Mouse (Mus musculus) liver, embryonic 14.5 days (tissue): ENCODE data around the gene Dhx29. TPM values are rescaled to one million over a fixed set of nuclear protein-coding genes. Genes with fewer than 3 reads are reported as not detected.

Source experiments
- polyA plus RNA-seq, 2 experiments: library from polyadenylated mRNA; depleted of rRNA in 1 of 2; stranded (reverse) in 1 of 2; unstranded in 1 of 2; fragments of >200 nt; fragmentation: Nextera tagmentation in 1 of 2; extraction: Ambion mirVana in 1 of 2; gene quantifications; 2 replicates each; pipeline versions ENCODE4 v1.2.1 to v1.2.3; 2012 to 2014

Gene Dhx29
- polyA plus RNA-seq, 2 experiments = 3.9 to 6.6 TPM

Other genes starting within 250 kb of the Dhx29 start
- gene Plpp1, start 126.7 kb upstream of the Dhx29 start, polyA plus RNA-seq (2012; rRNA removed) = 16.5 TPM in 2 replicates
- gene Plpp1, start 126.7 kb upstream of the Dhx29 start, polyA plus RNA-seq (2014; fragmentation: Nextera tagmentation; extraction: Ambion mirVana) = 32.7 and 34.0 TPM in 2 replicates
- gene Mtrex, start 56 bp upstream of the Dhx29 start, polyA plus RNA-seq (2012; rRNA removed) = 10.4 and 18.6 TPM in 2 replicates
- gene Mtrex, start 56 bp upstream of the Dhx29 start, polyA plus RNA-seq (2014; fragmentation: Nextera tagmentation; extraction: Ambion mirVana) = 37.7 and 43.1 TPM in 2 replicates
- gene Ccno, start 60.3 kb downstream of the Dhx29 start, polyA plus RNA-seq (2012; rRNA removed) = 0.06 and 0.13 TPM in 2 replicates
- gene Ccno, start 60.3 kb downstream of the Dhx29 start, polyA plus RNA-seq (2014; fragmentation: Nextera tagmentation; extraction: Ambion mirVana) = not detected in 2 replicates
- gene Mcidas, start 66.4 kb downstream of the Dhx29 start, polyA plus RNA-seq (2012; rRNA removed) = not detected in 2 replicates
- gene Mcidas, start 66.4 kb downstream of the Dhx29 start, polyA plus RNA-seq (2014; fragmentation: Nextera tagmentation; extraction: Ambion mirVana) = not detected in 2 replicates
- gene Cdc20b, start 107.7 kb downstream of the Dhx29 start, polyA plus RNA-seq (2012; rRNA removed) = 0.02 TPM in 1 of 2 replicates, not detected in the other
- gene Cdc20b, start 107.7 kb downstream of the Dhx29 start, polyA plus RNA-seq (2014; fragmentation: Nextera tagmentation; extraction: Ambion mirVana) = not detected in 2 replicates
- gene Gpx8, start 119.0 kb downstream of the Dhx29 start, polyA plus RNA-seq (2012; rRNA removed) = 2.2 and 3.1 TPM in 2 replicates
- gene Gpx8, start 119.0 kb downstream of the Dhx29 start, polyA plus RNA-seq (2014; fragmentation: Nextera tagmentation; extraction: Ambion mirVana) = 6.4 and 6.8 TPM in 2 replicates
- 0.08 and 0.19 TPM in 2 replicates for gene Gzma, start 173.5 kb downstream of the Dhx29 start, polyA plus RNA-seq (2012; rRNA removed)
- 0.56 and 0.59 TPM in 2 replicates for gene Gzma, start 173.5 kb downstream of the Dhx29 start, polyA plus RNA-seq (2014; fragmentation: Nextera tagmentation; extraction: Ambion mirVana)